Mouse (Mus musculus): ENCODE data around the gene Atg13. TPM values are rescaled to one million over a fixed set of nuclear protein-coding genes. Genes with fewer than 3 reads are reported as not detected.

Atg13 gene
- polyA plus RNA-seq, 1 experiment from 2014 or later: 34.0 TPM

DNA sequence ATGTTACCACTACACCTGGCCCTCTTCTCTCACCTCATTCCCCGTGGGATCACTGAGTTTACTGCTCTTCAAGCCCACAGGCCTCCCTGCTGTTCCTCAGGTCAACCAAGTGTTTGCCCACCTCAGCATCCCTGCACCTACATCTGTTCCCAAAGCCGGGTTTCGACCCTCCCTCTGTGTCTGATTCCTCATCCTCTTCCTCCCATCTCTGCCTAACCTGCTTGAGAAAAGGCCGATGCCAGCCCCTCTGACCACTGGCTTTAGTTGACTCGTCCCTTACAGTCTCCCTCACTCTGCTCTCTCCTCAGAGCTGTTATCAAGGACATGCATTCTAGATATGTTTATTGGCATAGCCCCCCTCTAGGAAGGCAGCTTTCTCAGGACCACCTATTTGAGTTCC is 82.9 kb downstream of the Atg13 start:
- WGBS: 77% methylated on average over 5 of the region's 5 CpGs
- no peaks in the 10 kb centered on the region for H3K9me3 ChIP-seq
- H3K36me3 ChIP-seq: peaks cover 9% of the 10 kb centered on the region
- no peak overlapping the region for H3K4me3 ChIP-seq
- ATAC-seq (ENCODE audit: low FRiP score, low read depth): no peak
- no peak overlapping the region for H3K4me2 ChIP-seq
- H3K9ac ChIP-seq: no peak overlapping the region
- H3K27me3 ChIP-seq: no peaks in the 10 kb centered on the region
- H3K27ac ChIP-seq (replicated peaks): no peak overlapping the region
- no peaks in the 10 kb centered on the region for H3K4me1 ChIP-seq (replicated peaks)

Other genes with a start within 250 kb of the Atg13 start
- gene Ckap5, start 183.8 kb downstream of the Atg13 start, polyA plus RNA-seq (2015; fragmentation: Nextera tagmentation; extraction: Ambion mirVana): 92.1 and 117 TPM in 2 replicates
- gene F2, start 74.2 kb downstream of the Atg13 start, polyA plus RNA-seq (2015; fragmentation: Nextera tagmentation; extraction: Ambion mirVana): 0.14 and 0.22 TPM in 2 replicates
- gene Zfp408, start 60.8 kb downstream of the Atg13 start, polyA plus RNA-seq (2015; fragmentation: Nextera tagmentation; extraction: Ambion mirVana): 12.1 and 13.4 TPM in 2 replicates
- gene Arhgap1, start 60.7 kb downstream of the Atg13 start, polyA plus RNA-seq (2015; fragmentation: Nextera tagmentation; extraction: Ambion mirVana): 86.1 and 93.4 TPM in 2 replicates
- gene Harbi1, start 276 bp upstream of the Atg13 start, polyA plus RNA-seq (2015; fragmentation: Nextera tagmentation; extraction: Ambion mirVana): 18.2 and 21.1 TPM in 2 replicates
- gene Ambra1, start 19.6 kb upstream of the Atg13 start, polyA plus RNA-seq (2015; fragmentation: Nextera tagmentation; extraction: Ambion mirVana): 22.8 and 27.7 TPM in 2 replicates
- 0.87 and 1.2 TPM in 2 replicates for gene Chrm4, start 216.7 kb upstream of the Atg13 start, polyA plus RNA-seq (2015; fragmentation: Nextera tagmentation; extraction: Ambion mirVana)
- gene Mdk, start 221.7 kb upstream of the Atg13 start, polyA plus RNA-seq (2015; fragmentation: Nextera tagmentation; extraction: Ambion mirVana): 187 and 224 TPM in 2 replicates
- 0.30 and 0.32 TPM in 2 replicates for gene Gm9821, start 235.1 kb upstream of the Atg13 start, polyA plus RNA-seq (2015; fragmentation: Nextera tagmentation; extraction: Ambion mirVana)

Data from hindbrain, embryonic 15.5 days (tissue).